Mouse (Mus musculus) CH12.LX (cell line): ENCODE measurements around the gene Akr1b10. TPM values are rescaled to one million over a fixed set of nuclear protein-coding genes. Genes with fewer than 3 reads are reported as not detected.

ENCODE experiments used
- DNase-seq: peaks from one replicate; pipeline ENCODE4 v3.0.0-alpha.2; 2013; ENCODE audit errors: extremely low read depth
- H3K27ac ChIP-seq: 2 replicates; pipeline ENCODE4 v1.5.1; 2012; ENCODE audit warnings: low read depth, mild to moderate bottlenecking, control low read depth, moderate library complexity; ENCODE audit not compliant: insufficient read depth
- H3K27me3 ChIP-seq: replicated peaks from 2 replicates; pipeline ENCODE3; 2012; ENCODE audit warnings: inconsistent platforms
- H3K36me3 ChIP-seq, 2 experiments: replicated peaks in 1 of 2; 2 replicates each; pipeline versions ENCODE3 to v1.6.1; 2012; ENCODE audit warnings: inconsistent platforms in 1 of 2, low read length in 1 of 2, mild to moderate bottlenecking in 1 of 2, mixed read lengths in 1 of 2, moderate library complexity in 1 of 2; ENCODE audit not compliant: control insufficient read depth in 1 of 2, insufficient read depth in 1 of 2
- H3K4me1 ChIP-seq, 2 experiments: 2 replicates each; pipeline ENCODE4 v1.6.1; 2012; ENCODE audit warnings: inconsistent platforms in 1 of 2, moderate library complexity in 1 of 2; ENCODE audit not compliant: insufficient read depth in 2 of 2, control insufficient read depth in 1 of 2
- H3K4me2 ChIP-seq: 2 replicates; pipeline ENCODE4 v1.6.1; 2012; ENCODE audit warnings: low read depth, mild to moderate bottlenecking, control low read depth; ENCODE audit not compliant: poor library complexity, insufficient read depth, severe bottlenecking
- H3K4me3 ChIP-seq, 3 experiments: fragments of 150-350 bp in 1 of 3; sonication (generic) in 1 of 3; replicated peaks in 1 of 3; 2 replicates each; pipeline versions ENCODE3 to v1.5.1; 2011 to 2012; ENCODE audit warnings: low read depth in 2 of 3, low read length in 2 of 3, mild to moderate bottlenecking in 2 of 3, moderate library complexity in 2 of 3, control low read depth in 1 of 3, improper control_type of control experiment in 1 of 3, inconsistent platforms in 1 of 3, mixed read lengths in 1 of 3; ENCODE audit not compliant: poor library complexity in 1 of 3
- H3K79me2 ChIP-seq: replicated peaks from 2 replicates; pipeline ENCODE4 v1.6.1; 2012; ENCODE audit warnings: mild to moderate bottlenecking, moderate library complexity; ENCODE audit not compliant: control insufficient read depth, poor library complexity, insufficient read depth, severe bottlenecking; ENCODE audit errors: extremely low read depth
- H3K9ac ChIP-seq: 2 replicates; pipeline ENCODE4 v1.6.1; 2012; ENCODE audit warnings: low read depth, mild to moderate bottlenecking, control low read depth, moderate library complexity; ENCODE audit not compliant: insufficient read depth
- H3K9me3 ChIP-seq: replicated peaks from 2 replicates; pipeline ENCODE3; 2012; ENCODE audit warnings: low read length, inconsistent platforms, mixed read lengths
- E2F4 ChIP-seq: IDR thresholded peaks from 2 replicates; pipeline ENCODE4 v1.6.1; 2011; ENCODE audit warnings: low read depth, low read length, improper control_type of control experiment; ENCODE audit not compliant: insufficient replicate concordance
- dilution Hi-C: fragments of 300-500 bp; cut with MboI; formaldehyde crosslinking; loops from 2 replicates; pipeline ENCODE4 v1.14.3; 2020; ENCODE audit warnings: low sequenced_read_pairs; ENCODE audit not compliant: extremely low pct_unique_long_range_greater_than_20kb, extremely low pct_ligation_motif_present
- in situ Hi-C: fragments of 300-500 bp; cut with MboI; formaldehyde crosslinking; loops from 3 replicates; pipeline ENCODE4 v1.14.3; 2019; ENCODE audit warnings: low sequenced_read_pairs, low pct_ligation_motif_present, low pct_unique_long_range_greater_than_20kb, mixed read lengths
- polyA plus RNA-seq: library from polyadenylated mRNA; unstranded; fragments of >175 nt; gene quantifications from 2 replicates; pipeline ENCODE4 v1.2.1, GENCODE M21; 2012; ENCODE audit warnings: low read depth; ENCODE audit not compliant: insufficient read length
- total RNA-seq, 2 experiments: library from RNA; depleted of rRNA; stranded (reverse); fragments of 300-350 nt in 1 of 2; fragments of >200 nt in 1 of 2; gene quantifications; 2 replicates each; pipeline ENCODE4 v1.2.3; 2012 to 2014

Gene Akr1b10
- total and polyA plus RNA-seq, 3 experiments: 20.3 to 34.7 (median 29.6) TPM

DNA sequence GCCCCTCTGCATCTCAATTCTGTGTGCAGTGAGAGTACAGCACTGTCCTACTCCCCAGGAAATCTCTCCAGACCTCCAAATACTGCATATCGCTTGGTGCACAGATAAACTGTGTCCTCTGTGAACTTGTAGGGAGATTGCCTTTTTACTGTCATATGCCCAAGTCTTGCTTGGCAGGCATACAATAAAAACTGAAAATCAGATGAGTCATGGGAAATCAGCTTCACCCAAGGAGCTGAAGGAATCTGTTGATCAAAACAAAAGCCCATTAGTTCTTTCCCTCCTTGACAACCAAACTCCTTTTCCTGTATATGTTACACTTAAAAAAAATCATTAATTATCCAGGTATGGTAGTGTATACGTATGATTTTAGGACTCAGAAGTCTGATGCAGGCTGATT is 59.8 kb downstream of the Akr1b10 start:
- Histone ChIP-seq H3K4me3 (no peak overlapping the region), H3K27me3 (no peaks in the 10 kb centered on the region), H3K9me3 (no peaks in the 10 kb centered on the region), H3K36me3 (no peaks in the 10 kb centered on the region), H3K79me2 (no peaks in the 10 kb centered on the region), H3K27ac (no peak overlapping the region), H3K4me2 (no peak overlapping the region), H3K9ac (no peak overlapping the region), H3K4me1 (peaks cover 0 to 11% of the 10 kb centered on the region in 2 experiments; a peak in 1 of 4 replicates)
- DNase-seq: no peak
- TF ChIP-seq E2F4: no peak
- in situ Hi-C loops: no loop called here
- dilution Hi-C loops: no loop called here

Other genes with a start within 250 kb of the Akr1b10 start
- gene Slc35b4, start 207.1 kb upstream of the Akr1b10 start, total RNA-seq (2012; rRNA removed): 14.9 and 16.9 TPM in 2 replicates
- gene Slc35b4, start 207.1 kb upstream of the Akr1b10 start, total RNA-seq (2014; rRNA removed): 14.1 and 19.8 TPM in 2 replicates
- gene Slc35b4, start 207.1 kb upstream of the Akr1b10 start, polyA plus RNA-seq: 30.7 and 34.8 TPM in 2 replicates
- 313 and 382 TPM in 2 replicates for gene Akr1b3, start 66.7 kb upstream of the Akr1b10 start, total RNA-seq (2012; rRNA removed)
- gene Akr1b3, start 66.7 kb upstream of the Akr1b10 start, total RNA-seq (2014; rRNA removed): 257 and 264 TPM in 2 replicates
- 344 and 359 TPM in 2 replicates for gene Akr1b3, start 66.7 kb upstream of the Akr1b10 start, polyA plus RNA-seq
- 0.13 and 0.21 TPM in 2 replicates for gene Akr1b8, start 30.1 kb upstream of the Akr1b10 start, total RNA-seq (2012; rRNA removed)
- not detected in 2 replicates for gene Akr1b8, start 30.1 kb upstream of the Akr1b10 start, total RNA-seq (2014; rRNA removed)
- gene Akr1b8, start 30.1 kb upstream of the Akr1b10 start, polyA plus RNA-seq: not detected in 2 replicates
- gene Akr1b7, start 28.1 kb downstream of the Akr1b10 start, total RNA-seq (2012; rRNA removed): 0.08 TPM in 2 replicates
- gene Akr1b7, start 28.1 kb downstream of the Akr1b10 start, total RNA-seq (2014; rRNA removed): not detected in 2 replicates
- gene Akr1b7, start 28.1 kb downstream of the Akr1b10 start, polyA plus RNA-seq: not detected in 2 replicates
- 12.7 and 15.8 TPM in 2 replicates for gene Bpgm, start 92.0 kb downstream of the Akr1b10 start, total RNA-seq (2012; rRNA removed)
- gene Bpgm, start 92.0 kb downstream of the Akr1b10 start, total RNA-seq (2014; rRNA removed): 10.9 and 12.4 TPM in 2 replicates
- 10.8 and 11.6 TPM in 2 replicates for gene Bpgm, start 92.0 kb downstream of the Akr1b10 start, polyA plus RNA-seq
- 0.38 and 0.55 TPM in 2 replicates for gene Cald1, start 214.3 kb downstream of the Akr1b10 start, total RNA-seq (2012; rRNA removed)
- gene Cald1, start 214.3 kb downstream of the Akr1b10 start, total RNA-seq (2014; rRNA removed): 0.97 and 1.1 TPM in 2 replicates
- gene Cald1, start 214.3 kb downstream of the Akr1b10 start, polyA plus RNA-seq: 4.0 and 5.8 TPM in 2 replicates